12 mouse cellular contexts compared by ENCODE assay signal in genomic region chr2:15096514-15097090, GRCm38 (mm10). TPM values are rescaled to one million over a fixed set of nuclear protein-coding genes. Genes with fewer than 3 reads are reported as not detected.
A peak's percentile ranks its signal among the peaks of the same experiment; 100 is the strongest.
DNase-seq lines count a peak whose midpoint lies in the region; ATAC-seq and TF ChIP-seq lines count a peak whose summit lies in the region.
"Had no signal": no experiment of that assay in that cellular context is flagged by ENCODE, and none has a peak within 500 bp of the region (broad histone marks: within the 10 kb centered on the region; RNA-seq: fewer than 3 reads in every experiment).

No protein-coding gene starts in this region.

- H3K36me3 ChIP-seq in heart, postnatal 0 days (replicated peaks; ENCODE audit: control insufficient read depth, insufficient read depth, low read length), result no peaks in the 10 kb centered on the region
- H3K36me3 ChIP-seq in heart, embryonic 10.5 days, result no peaks in the 10 kb centered on the region
- no peaks in the 10 kb centered on the region for H3K36me3 ChIP-seq in midbrain, embryonic 11.5 days (ENCODE audit: control insufficient read depth, insufficient read depth, low read length)
- no peaks in the 10 kb centered on the region for H3K36me3 ChIP-seq in midbrain, embryonic 13.5 days
- H3K36me3 ChIP-seq: heart, embryonic 15.5 days had no signal

- H3K4me3 ChIP-seq in heart, postnatal 0 days (ENCODE audit: low read depth, low read length), result no peak overlapping the region
- no peak overlapping the region for H3K4me3 ChIP-seq in heart, embryonic 10.5 days
- H3K4me3 ChIP-seq in midbrain, embryonic 11.5 days (ENCODE audit: low read depth, low read length), result no peak overlapping the region
- no peak overlapping the region for H3K4me3 ChIP-seq in midbrain, embryonic 13.5 days (replicated peaks)
- H3K4me3 ChIP-seq: heart, embryonic 15.5 days had no signal

- no peak overlapping the region for H3K9ac ChIP-seq in heart, postnatal 0 days (replicated peaks; ENCODE audit: low read depth, low read length)
- H3K9ac ChIP-seq in midbrain, embryonic 11.5 days (ENCODE audit: low read length), result no peak overlapping the region
- no peak overlapping the region for H3K9ac ChIP-seq in midbrain, embryonic 13.5 days (replicated peaks)
- H3K9ac ChIP-seq: heart, embryonic 15.5 days had no signal

- no peak for TF ChIP-seq EP300 in heart, postnatal 0 days (IDR thresholded peaks at IDR 0.05; ENCODE audit: low read depth)

- no peak for ATAC-seq in heart, postnatal 0 days (ENCODE audit: insufficient read depth, low read depth)
- no peak for ATAC-seq in midbrain, embryonic 11.5 days (ENCODE audit: low FRiP score)
- ATAC-seq in midbrain, embryonic 13.5 days, result no peak
- ATAC-seq: Patski had no signal

- H3K27me3 ChIP-seq in heart, postnatal 0 days (ENCODE audit: control insufficient read depth, insufficient read depth, low read length), result no peaks in the 10 kb centered on the region
- H3K27me3 ChIP-seq in heart, embryonic 10.5 days (ENCODE audit: insufficient read depth, poor library complexity, severe bottlenecking), result no peaks in the 10 kb centered on the region
- H3K27me3 ChIP-seq in midbrain, embryonic 11.5 days (ENCODE audit: control insufficient read depth, insufficient read depth, low read length), result no peaks in the 10 kb centered on the region
- H3K27me3 ChIP-seq in midbrain, embryonic 13.5 days, result no peaks in the 10 kb centered on the region
- H3K27me3 ChIP-seq: heart, embryonic 15.5 days had no signal

- no peaks in the 10 kb centered on the region for H3K9me3 ChIP-seq in heart, postnatal 0 days (replicated peaks; ENCODE audit: control insufficient read depth, low read length)
- no peaks in the 10 kb centered on the region for H3K9me3 ChIP-seq in heart, embryonic 10.5 days
- H3K9me3 ChIP-seq in midbrain, embryonic 11.5 days (ENCODE audit: control insufficient read depth, low read length), result no peaks in the 10 kb centered on the region
- H3K9me3 ChIP-seq in midbrain, embryonic 13.5 days, result no peaks in the 10 kb centered on the region
- H3K9me3 ChIP-seq: heart, embryonic 15.5 days had no signal

- no peak overlapping the region for H3K27ac ChIP-seq in heart, postnatal 0 days (ENCODE audit: low read depth)
- H3K27ac ChIP-seq in heart, embryonic 10.5 days, result no peak overlapping the region
- H3K27ac ChIP-seq in midbrain, embryonic 11.5 days (ENCODE audit: low read depth, low read length), result no peak overlapping the region
- no peak overlapping the region for H3K27ac ChIP-seq in midbrain, embryonic 13.5 days
- H3K27ac ChIP-seq: heart, embryonic 15.5 days had no signal

- no peak overlapping the region for H3K4me2 ChIP-seq in heart, postnatal 0 days (ENCODE audit: low read depth, low read length)
- H3K4me2 ChIP-seq in midbrain, embryonic 11.5 days, result no peak overlapping the region
- H3K4me2 ChIP-seq in midbrain, embryonic 13.5 days (replicated peaks), result no peak overlapping the region
- H3K4me2 ChIP-seq: heart, embryonic 15.5 days had no signal

- TF ChIP-seq CTCF in heart, postnatal 0 days (IDR thresholded peaks at IDR 0.05; ENCODE audit: low read depth), result peak; percentile 34

- WGBS in heart, postnatal 0 days, result 51% methylated on average over 3 of the region's 3 CpGs
- 51% methylated on average over 3 of the region's 3 CpGs for WGBS in heart, embryonic 10.5 days
- WGBS in midbrain, embryonic 11.5 days, result 63% methylated on average over 3 of the region's 3 CpGs
- 68% methylated on average over 3 of the region's 3 CpGs for WGBS in midbrain, embryonic 13.5 days

- no peaks in the 10 kb centered on the region for H3K4me1 ChIP-seq in heart, postnatal 0 days (ENCODE audit: control insufficient read depth, insufficient read depth)
- H3K4me1 ChIP-seq in heart, embryonic 10.5 days, result no peaks in the 10 kb centered on the region
- no peaks in the 10 kb centered on the region for H3K4me1 ChIP-seq in midbrain, embryonic 11.5 days (ENCODE audit: control insufficient read depth, insufficient read depth, low read length)
- no peaks in the 10 kb centered on the region for H3K4me1 ChIP-seq in midbrain, embryonic 13.5 days (replicated peaks)
- H3K4me1 ChIP-seq: heart, embryonic 15.5 days had no signal

- DNase-seq in heart, postnatal 0 days (ENCODE audit: low spot score), result no peak
- no peak for DNase-seq in heart, embryonic 10.5 days (ENCODE audit: low spot score)
- peak; percentile 65 for DNase-seq in midbrain, embryonic 11.5 days (ENCODE audit: low spot score, missing footprints)
- peak; percentile 55 for DNase-seq in brain, adult 2 months (ENCODE audit: low read depth, low spot score)
- DNase-seq in testis, postnatal 10 days (ENCODE audit: low spot score), result no peak
- DNase-seq in frontal cortex, postnatal 14 days (ENCODE audit: low spot score in 2 of 2), result no peak
- DNase-seq: cerebellum, postnatal 25 days; kidney, adult 18-20 months; lung, postnatal 14 days had no signal

RNA-seq across cellular contexts. Expression of gene Nsun6, which starts 41.7 kb away (rescaled TPM):
- 2.0 and 3.5 TPM in 2 replicates for total RNA-seq in heart, postnatal 0 days (2014; rRNA removed; ENCODE audit: low replicate concordance)
- polyA plus RNA-seq in heart, postnatal 0 days (2015; fragmentation: Nextera tagmentation; extraction: Ambion mirVana), result 7.3 and 7.7 TPM in 2 replicates
- 6.5 and 8.3 TPM in 2 replicates for polyA plus RNA-seq in heart, embryonic 10.5 days (2016; fragmentation: Nextera tagmentation; extraction: Ambion mirVana)
- polyA plus RNA-seq in midbrain, embryonic 11.5 days (2014; fragmentation: Nextera tagmentation; extraction: Ambion mirVana), result 11.4 and 12.2 TPM in 2 replicates
- polyA plus RNA-seq in midbrain, embryonic 13.5 days (2015; fragmentation: Nextera tagmentation; extraction: Ambion mirVana), result 14.1 and 16.1 TPM in 2 replicates

RNA-seq across cellular contexts. Expression of gene Arl5b, which starts 47.4 kb away (rescaled TPM):
- 23.9 and 30.2 TPM in 2 replicates for total RNA-seq in heart, postnatal 0 days (2014; rRNA removed; ENCODE audit: low replicate concordance)
- polyA plus RNA-seq in heart, postnatal 0 days (2015; fragmentation: Nextera tagmentation; extraction: Ambion mirVana), result 13.4 and 16.9 TPM in 2 replicates
- polyA plus RNA-seq in heart, embryonic 10.5 days (2016; fragmentation: Nextera tagmentation; extraction: Ambion mirVana), result 23.7 and 32.8 TPM in 2 replicates
- polyA plus RNA-seq in midbrain, embryonic 11.5 days (2014; fragmentation: Nextera tagmentation; extraction: Ambion mirVana), result 61.7 and 67.2 TPM in 2 replicates
- polyA plus RNA-seq in midbrain, embryonic 13.5 days (2015; fragmentation: Nextera tagmentation; extraction: Ambion mirVana), result 42.1 and 48.5 TPM in 2 replicates

Comparison
In these comparisons a context has a peak if more than half of its experiments do, and no peak if none do; other contexts are left out.
1. DNase-seq: peak in midbrain, embryonic 11.5 days (single experiment) and brain, adult 2 months (single experiment); none in heart, postnatal 0 days (single experiment), heart, embryonic 10.5 days (single experiment), testis, postnatal 10 days (single experiment) and frontal cortex, postnatal 14 days (0 of 2).